Mouse (Mus musculus) liver, embryonic 12.5 days (tissue): ENCODE results near the gene Pfkfb4. TPM values are rescaled to one million over a fixed set of nuclear protein-coding genes. Genes with fewer than 3 reads are reported as not detected.

Experiments used
- ATAC-seq: fragments of 200-750 bp; cut with Nextera tagmentation; 2 replicates; pipeline ENCODE4 v1.8.0; 2017; ENCODE audit warnings: moderate number of reproducible peaks, mild to moderate bottlenecking, moderate library complexity
- H3K27ac ChIP-seq: fragments of 300-500 bp; sonication (generic); 2 replicates; pipeline ENCODE4 v1.5.1; 2016; ENCODE audit warnings: mild to moderate bottlenecking
- H3K27me3 ChIP-seq: fragments of 300-500 bp; sonication (generic); replicated peaks from 2 replicates; pipeline ENCODE4 v1.6.1; 2016; ENCODE audit warnings: mild to moderate bottlenecking, moderate library complexity
- H3K36me3 ChIP-seq: fragments of 300-500 bp; sonication (generic); 2 replicates; pipeline ENCODE4 v1.6.1; 2016; ENCODE audit warnings: mild to moderate bottlenecking, moderate library complexity
- H3K4me1 ChIP-seq: fragments of 300-500 bp; sonication (generic); 2 replicates; pipeline ENCODE4 v1.6.1; 2016
- H3K4me2 ChIP-seq: fragments of 300-500 bp; sonication (generic); 2 replicates; pipeline ENCODE4 v1.6.1; 2016; ENCODE audit warnings: mild to moderate bottlenecking, moderate library complexity
- H3K4me3 ChIP-seq: fragments of 300-500 bp; sonication (generic); 2 replicates; pipeline ENCODE4 v1.5.1; 2016; ENCODE audit warnings: mild to moderate bottlenecking, moderate library complexity
- H3K9ac ChIP-seq: fragments of 300-500 bp; sonication (generic); 2 replicates; pipeline ENCODE4 v1.6.1; 2016; ENCODE audit warnings: mild to moderate bottlenecking, moderate library complexity
- H3K9me3 ChIP-seq: fragments of 300-500 bp; sonication (generic); replicated peaks from 2 replicates; pipeline ENCODE4 v1.6.1; 2016; ENCODE audit warnings: mild to moderate bottlenecking, moderate library complexity
- WGBS: fragments of 180-500 bp; shearing (Covaris S2); methylation state at CpG from one replicate; pipeline ENCODE4 v1.1.7; 2016; ENCODE audit not compliant: insufficient replicate concordance; 5-methylcytosine and 5-hydroxymethylcytosine counted together
- polyA plus RNA-seq: library from polyadenylated mRNA; unstranded; fragments of >200 nt; fragmentation: Nextera tagmentation; extraction: Ambion mirVana; gene quantifications from 2 replicates; pipeline ENCODE4 v1.2.1, GENCODE M21; 2016

Gene Pfkfb4
- polyA plus RNA-seq, 1 experiment from 2014 or later: 3.4 TPM

- WGBS: 16% methylated on average over 11 of the region's 11 CpGs
- peak overlapping the region; percentile 26 for H3K4me3 ChIP-seq
Observed at GRCm38 (mm10) chr9:109016973-109017604, 25.5 kb downstream of the Pfkfb4 start.

GRCm38 (mm10) chr9:109021428-109021827 lies 29.9 kb downstream of the Pfkfb4 start:
- WGBS: 41% methylated on average over 4 of the region's 4 CpGs
- no peak overlapping the region for H3K27ac ChIP-seq
- H3K9ac ChIP-seq: no peak overlapping the region
- no peak overlapping the region for H3K4me2 ChIP-seq
- no peaks in the 10 kb centered on the region for H3K9me3 ChIP-seq
- no peaks in the 10 kb centered on the region for H3K36me3 ChIP-seq
- H3K4me1 ChIP-seq: peaks cover 20% of the 10 kb centered on the region
- H3K27me3 ChIP-seq: 0 out of 2 replicates have a peak, but pooled peaks cover 5% of the 10 kb centered on the region
- H3K4me3 ChIP-seq: no peak overlapping the region
- no peak for ATAC-seq

More at GRCm38 (mm10) chr9:109016973-109017604, 25.5 kb downstream of the Pfkfb4 start:
- peak; percentile 89 for ATAC-seq
- peak overlapping the region; percentile 60 for H3K4me2 ChIP-seq
- H3K9me3 ChIP-seq: no peaks in the 10 kb centered on the region
- H3K9ac ChIP-seq: peak overlapping the region; percentile 41
- H3K27ac ChIP-seq: peak overlapping the region; percentile 82
- H3K36me3 ChIP-seq: no peaks in the 10 kb centered on the region
- H3K4me1 ChIP-seq: peaks cover 47% of the 10 kb centered on the region
- H3K27me3 ChIP-seq: 0 out of 2 replicates have a peak, but pooled peaks cover 8% of the 10 kb centered on the region

DNA sequence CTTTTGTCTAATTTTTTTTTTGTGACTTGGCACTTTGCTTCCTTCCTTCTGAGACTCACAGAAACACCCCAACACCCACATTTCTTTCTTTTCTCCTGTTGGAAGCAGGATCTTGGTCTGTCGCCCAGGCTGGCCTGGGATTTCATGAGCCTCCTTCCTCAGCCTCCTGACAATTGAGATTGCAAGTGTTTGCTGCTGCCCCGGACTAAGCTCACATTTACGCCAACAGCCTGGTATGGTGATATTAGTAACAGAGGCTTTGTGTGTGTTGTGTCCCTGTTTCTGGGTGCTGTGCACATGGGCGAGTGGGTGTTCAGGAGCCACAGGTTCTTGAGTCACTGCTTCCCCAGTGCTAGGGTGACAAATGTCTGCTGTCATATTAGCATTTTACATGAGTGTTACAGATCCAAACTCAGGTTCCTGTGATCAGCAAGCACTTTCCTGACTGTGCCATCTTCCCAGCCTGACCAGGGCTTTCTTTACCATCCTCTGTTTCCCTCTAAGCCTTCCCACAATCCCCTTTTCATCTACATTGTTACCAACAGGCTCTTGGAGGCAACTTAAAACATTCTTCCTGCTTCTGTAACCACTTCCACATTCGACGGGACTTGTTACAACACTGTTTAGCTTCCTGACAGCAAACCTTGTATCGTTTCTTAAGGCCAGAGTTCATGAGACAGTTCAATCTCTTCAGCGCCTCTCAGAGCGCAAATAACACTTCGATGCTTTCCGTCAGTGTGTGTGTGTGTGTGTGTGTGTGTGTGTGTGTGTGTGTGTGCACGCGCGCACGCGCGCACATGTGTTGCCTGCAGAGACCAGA lies 31.5 kb downstream of the Pfkfb4 start:
- Histone ChIP-seq H3K9ac (no peak overlapping the region), H3K27ac (no peak overlapping the region), H3K4me1 (peaks cover 4% of the 10 kb centered on the region), H3K4me3 (no peak overlapping the region), H3K27me3 (0 out of 2 replicates have a peak, but pooled peaks cover 5% of the 10 kb centered on the region), H3K36me3 (no peaks in the 10 kb centered on the region), H3K9me3 (no peaks in the 10 kb centered on the region), H3K4me2 (no peak overlapping the region)
- ATAC-seq: no peak
- WGBS: 70% methylated on average over 17 of the region's 17 CpGs

- no peaks in the 10 kb centered on the region for H3K36me3 ChIP-seq
- no peak overlapping the region for H3K27ac ChIP-seq
- no peak for ATAC-seq
- H3K9ac ChIP-seq: no peak overlapping the region
- H3K4me1 ChIP-seq: peaks cover 10% of the 10 kb centered on the region
- WGBS: 70% methylated on average over 8 of the region's 8 CpGs
- H3K27me3 ChIP-seq: no peaks in the 10 kb centered on the region
- no peak overlapping the region for H3K4me2 ChIP-seq
- no peak overlapping the region for H3K4me3 ChIP-seq
- H3K9me3 ChIP-seq: no peaks in the 10 kb centered on the region
Observed at GRCm38 (mm10) chr9:109027521-109027920, 35.9 kb downstream of the Pfkfb4 start.

DNA sequence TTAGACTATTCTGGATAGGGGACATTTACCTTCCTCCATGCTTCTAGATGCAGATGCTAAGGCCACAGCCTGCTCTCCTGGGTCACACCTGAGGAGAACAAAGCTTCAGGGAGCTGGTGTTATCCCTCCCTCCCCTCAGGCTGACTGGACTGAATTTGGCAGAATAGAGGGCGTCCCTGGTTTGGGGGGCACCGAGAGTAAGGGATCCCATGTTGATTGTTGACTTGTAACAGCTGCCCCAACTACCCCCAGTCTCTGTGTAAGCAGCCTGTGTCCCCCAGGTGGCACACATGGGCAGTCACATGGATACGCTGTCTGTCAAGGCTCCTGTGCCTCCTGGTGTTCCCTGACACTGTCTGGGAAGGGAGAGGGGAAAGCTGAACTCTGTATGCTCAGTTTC lies 36.8 kb downstream of the Pfkfb4 start:
- H3K9ac ChIP-seq: no peak overlapping the region
- no peak for ATAC-seq
- WGBS: 76% methylated on average over 3 of the region's 3 CpGs
- H3K36me3 ChIP-seq: no peaks in the 10 kb centered on the region
- no peak overlapping the region for H3K4me3 ChIP-seq
- H3K27ac ChIP-seq: no peak overlapping the region
- H3K27me3 ChIP-seq: no peaks in the 10 kb centered on the region
- no peaks in the 10 kb centered on the region for H3K9me3 ChIP-seq
- no peak overlapping the region for H3K4me2 ChIP-seq
- peaks cover 13% of the 10 kb centered on the region for H3K4me1 ChIP-seq

DNA sequence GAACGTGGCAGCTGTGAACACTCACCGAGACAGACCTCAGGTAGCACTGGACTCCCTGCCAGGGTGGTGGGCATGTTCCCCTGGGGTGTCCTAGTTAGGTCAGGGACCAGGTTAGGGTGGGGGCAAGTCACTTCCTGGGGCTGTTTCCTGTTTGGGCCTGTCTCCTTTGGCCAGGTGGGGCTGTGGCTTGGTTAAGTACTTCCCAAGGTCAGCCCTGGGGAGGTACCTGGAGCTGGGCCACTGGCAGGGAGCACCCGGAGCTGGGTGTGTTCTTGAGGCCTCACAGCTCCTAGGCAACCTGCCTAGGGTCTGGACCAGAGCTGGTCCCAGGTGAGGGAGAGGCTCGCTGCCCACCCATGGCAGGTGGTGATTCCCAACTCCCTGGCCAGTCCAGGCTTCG lies 37.3 kb downstream of the Pfkfb4 start:
- no peak overlapping the region for H3K4me3 ChIP-seq
- H3K27me3 ChIP-seq: no peaks in the 10 kb centered on the region
- H3K4me2 ChIP-seq: no peak overlapping the region
- peaks cover 13% of the 10 kb centered on the region for H3K4me1 ChIP-seq
- no peaks in the 10 kb centered on the region for H3K36me3 ChIP-seq
- no peak overlapping the region for H3K9ac ChIP-seq
- H3K27ac ChIP-seq: no peak overlapping the region
- ATAC-seq: no peak
- 64% methylated on average over 5 of the region's 5 CpGs for WGBS
- no peaks in the 10 kb centered on the region for H3K9me3 ChIP-seq

DNA sequence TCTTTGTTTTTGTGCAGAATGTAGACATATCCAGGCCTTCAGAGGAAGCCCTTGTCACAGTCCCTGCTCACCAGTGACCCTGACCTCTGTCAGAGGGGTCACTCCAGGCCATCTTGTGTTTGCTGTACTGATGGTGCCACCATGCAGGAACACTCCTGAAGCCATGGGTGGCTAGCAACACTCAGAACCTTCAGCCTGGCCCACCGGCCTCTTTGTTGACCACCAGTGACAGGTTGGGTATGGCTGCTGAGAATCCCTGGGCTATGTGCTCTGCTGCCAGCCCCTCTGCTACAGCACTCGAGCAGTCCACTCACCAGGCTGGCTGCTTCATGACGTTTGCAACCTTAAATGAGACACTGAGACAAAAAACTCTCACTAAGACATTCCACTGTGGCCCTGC lies 38.7 kb downstream of the Pfkfb4 start:
- H3K4me1 ChIP-seq: peaks cover 13% of the 10 kb centered on the region
- H3K9me3 ChIP-seq: no peaks in the 10 kb centered on the region
- no peak overlapping the region for H3K4me3 ChIP-seq
- no peaks in the 10 kb centered on the region for H3K27me3 ChIP-seq
- no peak overlapping the region for H3K9ac ChIP-seq
- H3K27ac ChIP-seq: no peak overlapping the region
- 49% methylated on average over 3 of the region's 3 CpGs for whole genome bisulfite sequencing
- no peaks in the 10 kb centered on the region for H3K36me3 ChIP-seq
- ATAC-seq: no peak
- H3K4me2 ChIP-seq: no peak overlapping the region

DNA sequence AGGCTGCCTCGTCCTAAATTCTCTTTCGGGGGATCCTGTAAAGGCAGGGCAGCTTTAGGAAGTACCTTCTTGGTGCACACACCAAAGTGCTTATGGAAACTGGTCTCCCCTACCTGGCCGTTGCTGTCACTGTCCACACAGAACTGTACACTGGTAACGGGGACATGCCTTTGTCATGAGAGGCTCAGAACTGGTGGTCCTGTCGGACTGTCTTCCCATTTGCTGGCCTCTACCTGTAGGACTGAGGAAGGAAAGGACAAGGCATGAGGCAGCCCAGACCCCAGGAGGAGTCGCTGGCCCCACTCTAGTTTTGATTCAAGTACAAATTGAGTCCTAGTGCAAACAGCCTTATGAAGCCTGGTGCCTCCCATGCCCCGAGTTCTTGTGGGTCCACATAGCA lies 39.4 kb downstream of the Pfkfb4 start:
- H3K9ac ChIP-seq: no peak overlapping the region
- ATAC-seq: no peak
- H3K27me3 ChIP-seq: no peaks in the 10 kb centered on the region
- no peak overlapping the region for H3K4me3 ChIP-seq
- no peaks in the 10 kb centered on the region for H3K36me3 ChIP-seq
- 83% methylated on average over 7 of the region's 7 CpGs for WGBS
- H3K4me2 ChIP-seq: no peak overlapping the region
- H3K27ac ChIP-seq: no peak overlapping the region
- no peaks in the 10 kb centered on the region for H3K9me3 ChIP-seq
- H3K4me1 ChIP-seq: peaks cover 13% of the 10 kb centered on the region

DNA sequence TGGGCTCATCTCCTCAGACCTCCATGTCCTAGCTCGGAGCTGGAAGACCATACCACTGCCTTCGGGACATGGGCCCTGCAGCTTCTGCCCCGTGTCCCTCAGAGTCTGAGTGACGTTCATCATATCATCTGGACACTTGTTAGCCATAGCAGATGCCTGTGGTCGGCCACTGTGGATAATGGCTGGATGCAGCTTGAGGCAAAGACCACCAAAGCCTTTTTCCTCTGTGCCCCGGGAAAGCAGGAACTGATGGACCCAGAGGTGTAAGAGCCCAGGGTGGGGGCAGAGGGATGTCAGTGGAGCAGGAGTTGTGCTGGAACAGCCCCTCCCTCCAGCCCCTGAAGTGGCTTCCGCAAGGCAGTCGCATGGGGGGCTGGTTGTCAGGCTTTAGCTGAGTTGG lies 40.1 kb downstream of the Pfkfb4 start:
- 75% methylated on average over 8 of the region's 8 CpGs for WGBS
- Histone ChIP-seq H3K9me3 (no peaks in the 10 kb centered on the region), H3K4me3 (no peak overlapping the region), H3K9ac (no peak overlapping the region), H3K27me3 (no peaks in the 10 kb centered on the region), H3K4me1 (peaks cover 13% of the 10 kb centered on the region), H3K36me3 (no peaks in the 10 kb centered on the region), H3K27ac (no peak overlapping the region), H3K4me2 (no peak overlapping the region)
- no peak for ATAC-seq

- Histone ChIP-seq H3K4me1 (peaks cover 13% of the 10 kb centered on the region), H3K4me3 (no peak overlapping the region), H3K36me3 (no peaks in the 10 kb centered on the region), H3K9ac (no peak overlapping the region), H3K4me2 (no peak overlapping the region), H3K9me3 (no peaks in the 10 kb centered on the region), H3K27me3 (no peaks in the 10 kb centered on the region), H3K27ac (no peak overlapping the region)
- 51% methylated on average over 6 of the region's 6 CpGs for WGBS
- peak; percentile 70; the same call in 1 of the 2 replicates for ATAC-seq
Observed at GRCm38 (mm10) chr9:109032435-109032834, 40.9 kb downstream of the Pfkfb4 start.

- peak within 1 kb of the TSS; percentile 89 for H3K4me2 ChIP-seq
- under 1% methylated on average over 34 of the region's 40 CpGs for WGBS
- H3K27me3 ChIP-seq: peaks cover 17% of the 10 kb centered on the region
- H3K4me3 ChIP-seq: peak within 1 kb of the TSS; percentile 65
- H3K27ac ChIP-seq: peak within 1 kb of the TSS; percentile 14; the same call in 1 of the 2 replicates
- no peaks in the 10 kb centered on the region for H3K9me3 ChIP-seq
- ATAC-seq: peak; percentile 80
- H3K9ac ChIP-seq: peak within 1 kb of the TSS; percentile 70
- H3K36me3 ChIP-seq: no peaks in the 10 kb centered on the region
- H3K4me1 ChIP-seq: peaks cover 31% of the 10 kb centered on the region
Observed at GRCm38 (mm10) chr9:109038086-109038895, 46.7 kb downstream of the Pfkfb4 start, which contains the start of gene Shisa5. TSS of gene Shisa5 (plus strand) at chr9:109038565.
